Mouse (Mus musculus): ENCODE measurements at regions not wholly inside any gene's neighbourhood (a gene's known extent, or its start where the extent isn't known, plus 50 kb on each side); places are given as distances from the start of the nearest gene placed in this dataset.
"Not testable (repeated sequence)": the region's sequence is repeated elsewhere in the genome, so short reads cannot be mapped to it uniquely, and the experiment has no call there.

- Histone ChIP-seq H3K36me3 (ENCODE audit: insufficient read depth, low read length) (no peaks in the 10 kb centered on the region), H3K27ac (ENCODE audit: low read length) (no peak overlapping the region), H3K4me3 (ENCODE audit: low read depth, low read length) (no peak overlapping the region), H3K4me1 (ENCODE audit: insufficient read depth, low read depth, low read length) (no peaks in the 10 kb centered on the region), H3K9ac (replicated peaks; ENCODE audit: low read depth) (no peak overlapping the region), H3K27me3 (replicated peaks; ENCODE audit: insufficient read depth, low read length) (no peaks in the 10 kb centered on the region), H3K4me2 (replicated peaks; ENCODE audit: low read depth, low read length) (no peak overlapping the region), H3K9me3 (ENCODE audit: low read length) (no peaks in the 10 kb centered on the region)
- DNase-seq (ENCODE audit: low spot score): no peak
- no peak for ATAC-seq
- TF ChIP-seq EP300 (IDR thresholded peaks at IDR 0.05) (no peak), CTCF (IDR thresholded peaks at IDR 0.05) (no peak)
- 37% methylated on average over 4 of the region's 4 CpGs for WGBS
Measured at GRCm38 (mm10) chr9:84461441-84461840, 536.5 kb downstream of the Bckdhb start.

GRCm38 (mm10) chr9:84466741-84467140 lies 541.8 kb downstream of the Bckdhb start:
- H3K4me3 ChIP-seq (ENCODE audit: low read depth, low read length): no peak overlapping the region
- no peaks in the 10 kb centered on the region for H3K27me3 ChIP-seq (replicated peaks; ENCODE audit: insufficient read depth, low read length)
- no peaks in the 10 kb centered on the region for H3K36me3 ChIP-seq (ENCODE audit: insufficient read depth, low read length)
- H3K9ac ChIP-seq (replicated peaks; ENCODE audit: low read depth): no peak overlapping the region
- 7% methylated on average over 3 of the region's 3 CpGs for WGBS
- DNase-seq (ENCODE audit: low spot score): peak; percentile 65
- TF ChIP-seq EP300 (IDR thresholded peaks at IDR 0.05) (no peak), CTCF (IDR thresholded peaks at IDR 0.05) (peak; percentile 75)
- H3K4me2 ChIP-seq (replicated peaks; ENCODE audit: low read depth, low read length): no peak overlapping the region
- H3K4me1 ChIP-seq (ENCODE audit: insufficient read depth, low read depth, low read length): no peaks in the 10 kb centered on the region
- H3K9me3 ChIP-seq (ENCODE audit: low read length): no peaks in the 10 kb centered on the region
- ATAC-seq: peak; percentile 46; the same call in 1 of the 2 replicates
- no peak overlapping the region for H3K27ac ChIP-seq (ENCODE audit: low read length)

- H3K36me3 ChIP-seq (ENCODE audit: insufficient read depth, low read length): no peaks in the 10 kb centered on the region
- TF ChIP-seq EP300 (IDR thresholded peaks at IDR 0.05) (no peak), CTCF (IDR thresholded peaks at IDR 0.05) (no peak)
- no peak overlapping the region for H3K9ac ChIP-seq (replicated peaks; ENCODE audit: low read depth)
- ATAC-seq (no peak), DNase-seq (ENCODE audit: low spot score) (no peak)
- H3K4me1 ChIP-seq (ENCODE audit: insufficient read depth, low read depth, low read length): no peaks in the 10 kb centered on the region
- H3K4me3 ChIP-seq (ENCODE audit: low read depth, low read length): no peak overlapping the region
- H3K27me3 ChIP-seq (replicated peaks; ENCODE audit: insufficient read depth, low read length): no peaks in the 10 kb centered on the region
- H3K4me2 ChIP-seq (replicated peaks; ENCODE audit: low read depth, low read length): no peak overlapping the region
- no peaks in the 10 kb centered on the region for H3K9me3 ChIP-seq (ENCODE audit: low read length)
- no peak overlapping the region for H3K27ac ChIP-seq (ENCODE audit: low read length)
- 56% methylated on average over 4 of the region's 4 CpGs for WGBS
Measured at GRCm38 (mm10) chr9:84472696-84473095, 547.8 kb downstream of the Bckdhb start.

- ATAC-seq: no peak
- Histone ChIP-seq H3K27me3 (replicated peaks; ENCODE audit: insufficient read depth, low read length) (no peaks in the 10 kb centered on the region), H3K36me3 (ENCODE audit: insufficient read depth, low read length) (no peaks in the 10 kb centered on the region), H3K27ac (ENCODE audit: low read length) (no peak overlapping the region), H3K4me1 (ENCODE audit: insufficient read depth, low read depth, low read length) (no peaks in the 10 kb centered on the region), H3K9ac (replicated peaks; ENCODE audit: low read depth) (no peak overlapping the region), H3K4me2 (replicated peaks; ENCODE audit: low read depth, low read length) (no peak overlapping the region), H3K4me3 (ENCODE audit: low read depth, low read length) (no peak overlapping the region), H3K9me3 (ENCODE audit: low read length) (no peaks in the 10 kb centered on the region)
- WGBS: 42% methylated on average over 1 of the region's 1 CpGs
- no peak for TF ChIP-seq CTCF (IDR thresholded peaks at IDR 0.05)
- TF ChIP-seq EP300 (IDR thresholded peaks at IDR 0.05): no peak
- peak; percentile 12 for DNase-seq (ENCODE audit: low spot score)
Measured at GRCm38 (mm10) chr9:84475906-84476305, 551.0 kb downstream of the Bckdhb start.

GRCm38 (mm10) chr9:84499507-84499906 lies 574.6 kb downstream of the Bckdhb start:
- DNase-seq (ENCODE audit: low spot score) (no peak), ATAC-seq (no peak)
- H3K27me3 ChIP-seq (replicated peaks; ENCODE audit: insufficient read depth, low read length): no peaks in the 10 kb centered on the region
- TF ChIP-seq EP300 (IDR thresholded peaks at IDR 0.05) (no peak), CTCF (IDR thresholded peaks at IDR 0.05) (no peak)
- no peak overlapping the region for H3K9ac ChIP-seq (replicated peaks; ENCODE audit: low read depth)
- H3K4me1 ChIP-seq (ENCODE audit: insufficient read depth, low read depth, low read length): no peaks in the 10 kb centered on the region
- no peak overlapping the region for H3K27ac ChIP-seq (ENCODE audit: low read length)
- H3K4me3 ChIP-seq (ENCODE audit: low read depth, low read length): no peak overlapping the region
- no peaks in the 10 kb centered on the region for H3K9me3 ChIP-seq (ENCODE audit: low read length)
- H3K36me3 ChIP-seq (ENCODE audit: insufficient read depth, low read length): no peaks in the 10 kb centered on the region
- H3K4me2 ChIP-seq (replicated peaks; ENCODE audit: low read depth, low read length): no peak overlapping the region
- WGBS: 63% methylated on average over 2 of the region's 2 CpGs

- H3K9me3 ChIP-seq (ENCODE audit: low read length); H3K27me3 ChIP-seq (replicated peaks; ENCODE audit: insufficient read depth, low read length); H3K9ac ChIP-seq (replicated peaks; ENCODE audit: low read depth); H3K36me3 ChIP-seq (ENCODE audit: insufficient read depth, low read length); H3K4me1 ChIP-seq (ENCODE audit: insufficient read depth, low read depth, low read length); DNase-seq (ENCODE audit: low spot score); ATAC-seq; H3K27ac ChIP-seq (ENCODE audit: low read length); H3K4me2 ChIP-seq (replicated peaks; ENCODE audit: low read depth, low read length); H3K4me3 ChIP-seq (ENCODE audit: low read depth, low read length): not testable (repeated sequence)
Measured at GRCm38 (mm10) chr9:84502981-84503380, 578.0 kb downstream of the Bckdhb start.

- H3K9me3 ChIP-seq (ENCODE audit: low read length): no peaks in the 10 kb centered on the region
- H3K4me3 ChIP-seq (ENCODE audit: low read depth, low read length): no peak overlapping the region
- DNase-seq (ENCODE audit: low spot score) (no peak), ATAC-seq (no peak)
- H3K4me2 ChIP-seq (replicated peaks; ENCODE audit: low read depth, low read length): no peak overlapping the region
- H3K27me3 ChIP-seq (replicated peaks; ENCODE audit: insufficient read depth, low read length): no peaks in the 10 kb centered on the region
- no peaks in the 10 kb centered on the region for H3K4me1 ChIP-seq (ENCODE audit: insufficient read depth, low read depth, low read length)
- no peak overlapping the region for H3K9ac ChIP-seq (replicated peaks; ENCODE audit: low read depth)
- WGBS: 59% methylated on average over 3 of the region's 3 CpGs
- H3K27ac ChIP-seq (ENCODE audit: low read length): no peak overlapping the region
- TF ChIP-seq EP300 (IDR thresholded peaks at IDR 0.05): no peak
- TF ChIP-seq CTCF (IDR thresholded peaks at IDR 0.05): no peak
- no peaks in the 10 kb centered on the region for H3K36me3 ChIP-seq (ENCODE audit: insufficient read depth, low read length)
Measured at GRCm38 (mm10) chr9:84517064-84517463, 592.1 kb downstream of the Bckdhb start.

Data from lung, postnatal 0 days (tissue).